Mouse (Mus musculus): ENCODE data around the gene Morn1. TPM values are rescaled to one million over a fixed set of nuclear protein-coding genes. Genes with fewer than 3 reads are reported as not detected.

Morn1 gene
- polyA plus RNA-seq, 1 experiment: 0.21 TPM

GRCm38 (mm10) chr4:155148453-155148852, 62.1 kb downstream of the Morn1 start:
- Histone ChIP-seq H3K4me3 (replicated peaks) (no peak overlapping the region), H3K27me3 (ENCODE audit: control insufficient read depth) (peaks cover 37% of the 10 kb centered on the region), H3K36me3 (ENCODE audit: control insufficient read depth) (no peaks in the 10 kb centered on the region), H3K4me1 (ENCODE audit: control insufficient read depth) (peaks cover 14% of the 10 kb centered on the region), H3K9me3 (ENCODE audit: control insufficient read depth, low read length) (no peaks in the 10 kb centered on the region)
- TF ChIP-seq TAL1 (IDR thresholded peaks at IDR 0.05; ENCODE audit: low read length): no peak
- no peak for TF ChIP-seq GATA1 (IDR thresholded peaks at IDR 0.05; ENCODE audit: low read length)

GRCm38 (mm10) chr4:155148910-155149698, 62.7 kb downstream of the Morn1 start:
- H3K9me3 ChIP-seq (ENCODE audit: control insufficient read depth, low read length): no peaks in the 10 kb centered on the region
- H3K4me1 ChIP-seq (ENCODE audit: control insufficient read depth): peaks cover 14% of the 10 kb centered on the region
- no peaks in the 10 kb centered on the region for H3K36me3 ChIP-seq (ENCODE audit: control insufficient read depth)
- no peak overlapping the region for H3K4me3 ChIP-seq (replicated peaks)
- no peak for TF ChIP-seq GATA1 (IDR thresholded peaks at IDR 0.05; ENCODE audit: low read length)
- no peak for TF ChIP-seq TAL1 (IDR thresholded peaks at IDR 0.05; ENCODE audit: low read length)
- peaks cover 37% of the 10 kb centered on the region for H3K27me3 ChIP-seq (ENCODE audit: control insufficient read depth)

DNA sequence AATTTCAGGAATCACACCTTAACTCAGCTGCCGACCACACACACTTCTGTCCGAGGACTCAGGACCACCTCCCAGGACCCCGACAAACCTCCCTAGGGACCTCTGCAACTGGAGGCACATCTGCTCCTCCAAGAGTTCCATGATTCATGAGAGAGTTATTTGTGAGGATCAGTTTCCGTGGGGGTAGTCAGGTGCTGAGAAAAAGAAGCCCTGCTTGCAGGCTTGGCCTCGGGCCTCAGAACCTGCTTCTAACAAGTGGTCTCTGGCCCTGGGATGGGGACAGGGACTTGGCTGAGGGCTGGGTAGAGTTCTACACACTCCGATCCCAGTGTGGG, 63.5 kb downstream of the Morn1 start:
- peaks cover 37% of the 10 kb centered on the region for H3K27me3 ChIP-seq (ENCODE audit: control insufficient read depth)
- TF ChIP-seq TAL1 (IDR thresholded peaks at IDR 0.05; ENCODE audit: low read length) (no peak), GATA1 (IDR thresholded peaks at IDR 0.05; ENCODE audit: low read length) (no peak)
- H3K4me3 ChIP-seq (replicated peaks): no peak overlapping the region
- peaks cover 14% of the 10 kb centered on the region for H3K4me1 ChIP-seq (ENCODE audit: control insufficient read depth)
- peaks cover 2% of the 10 kb centered on the region; the same call in 1 of the 2 replicates for H3K36me3 ChIP-seq (ENCODE audit: control insufficient read depth)
- no peaks in the 10 kb centered on the region for H3K9me3 ChIP-seq (ENCODE audit: control insufficient read depth, low read length)

- H3K9me3 ChIP-seq (ENCODE audit: control insufficient read depth, low read length): no peaks in the 10 kb centered on the region
- peak overlapping the region; percentile 40 for H3K4me3 ChIP-seq (replicated peaks)
- H3K4me1 ChIP-seq (ENCODE audit: control insufficient read depth): peaks cover 14% of the 10 kb centered on the region
- no peak for TF ChIP-seq TAL1 (IDR thresholded peaks at IDR 0.05; ENCODE audit: low read length)
- 0 out of 2 replicates have a peak, but pooled peaks have one; percentile 28 for TF ChIP-seq GATA1 (IDR thresholded peaks at IDR 0.05; ENCODE audit: low read length)
- H3K36me3 ChIP-seq (ENCODE audit: control insufficient read depth): peaks cover 5% of the 10 kb centered on the region; the same call in 1 of the 2 replicates
- peaks cover 37% of the 10 kb centered on the region for H3K27me3 ChIP-seq (ENCODE audit: control insufficient read depth)
These were observed 64.1 kb downstream of the Morn1 start for GRCm38 (mm10) chr4:155150276-155151113.

- H3K36me3 ChIP-seq (ENCODE audit: control insufficient read depth): peaks cover 6% of the 10 kb centered on the region
- H3K27me3 ChIP-seq (ENCODE audit: control insufficient read depth): peaks cover 37% of the 10 kb centered on the region
- TF ChIP-seq TAL1 (IDR thresholded peaks at IDR 0.05; ENCODE audit: low read length) (no peak), GATA1 (IDR thresholded peaks at IDR 0.05; ENCODE audit: low read length) (no peak)
- peaks cover 14% of the 10 kb centered on the region for H3K4me1 ChIP-seq (ENCODE audit: control insufficient read depth)
- peak overlapping the region; percentile 40 for H3K4me3 ChIP-seq (replicated peaks)
- no peaks in the 10 kb centered on the region for H3K9me3 ChIP-seq (ENCODE audit: control insufficient read depth, low read length)
These were observed 64.9 kb downstream of the Morn1 start for GRCm38 (mm10) chr4:155151221-155151788.

- Histone ChIP-seq H3K4me3 (replicated peaks) (no peak overlapping the region), H3K9me3 (ENCODE audit: control insufficient read depth, low read length) (no peaks in the 10 kb centered on the region), H3K4me1 (ENCODE audit: control insufficient read depth) (peaks cover 14% of the 10 kb centered on the region), H3K27me3 (ENCODE audit: control insufficient read depth) (peaks cover 37% of the 10 kb centered on the region), H3K36me3 (ENCODE audit: control insufficient read depth) (peaks cover 12% of the 10 kb centered on the region)
- TF ChIP-seq TAL1 (IDR thresholded peaks at IDR 0.05; ENCODE audit: low read length): no peak
- TF ChIP-seq GATA1 (IDR thresholded peaks at IDR 0.05; ENCODE audit: low read length): no peak
These were observed 65.5 kb downstream of the Morn1 start for GRCm38 (mm10) chr4:155151845-155152244.

DNA sequence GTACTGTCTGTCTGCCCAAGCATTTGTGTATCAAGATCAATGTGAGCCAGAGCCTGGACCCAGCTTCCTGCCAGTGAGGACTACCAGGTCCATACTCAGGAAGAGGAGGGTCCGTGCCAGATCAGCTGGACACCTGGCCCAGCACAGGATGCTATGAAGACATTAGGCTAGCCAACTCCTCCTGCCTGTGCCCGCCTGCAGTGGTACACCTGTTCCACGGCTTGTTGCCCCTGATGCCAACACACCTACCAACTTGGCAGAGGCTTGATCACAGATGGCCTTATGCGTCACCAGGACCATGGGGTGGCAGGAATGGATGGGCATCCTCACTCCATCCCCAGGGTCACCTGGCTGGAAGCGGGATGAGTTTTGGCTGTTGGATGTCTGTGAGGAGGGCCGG, 66.1 kb downstream of the Morn1 start:
- Histone ChIP-seq H3K4me3 (replicated peaks) (no peak overlapping the region), H3K4me1 (ENCODE audit: control insufficient read depth) (peaks cover 14% of the 10 kb centered on the region), H3K27me3 (ENCODE audit: control insufficient read depth) (peaks cover 37% of the 10 kb centered on the region), H3K36me3 (ENCODE audit: control insufficient read depth) (peaks cover 18% of the 10 kb centered on the region), H3K9me3 (ENCODE audit: control insufficient read depth, low read length) (no peaks in the 10 kb centered on the region)
- TF ChIP-seq GATA1 (IDR thresholded peaks at IDR 0.05; ENCODE audit: low read length) (no peak), TAL1 (IDR thresholded peaks at IDR 0.05; ENCODE audit: low read length) (no peak)

GRCm38 (mm10) chr4:155153389-155154072, 67.2 kb downstream of the Morn1 start:
- peaks cover 27% of the 10 kb centered on the region for H3K36me3 ChIP-seq (ENCODE audit: control insufficient read depth)

More at GRCm38 (mm10) chr4:155153389-155154072, 67.2 kb downstream of the Morn1 start:
- Histone ChIP-seq H3K4me3 (replicated peaks) (no peak overlapping the region), H3K4me1 (ENCODE audit: control insufficient read depth) (peaks cover 14% of the 10 kb centered on the region), H3K27me3 (ENCODE audit: control insufficient read depth) (peaks cover 37% of the 10 kb centered on the region), H3K9me3 (ENCODE audit: control insufficient read depth, low read length) (no peaks in the 10 kb centered on the region)
- TF ChIP-seq GATA1 (IDR thresholded peaks at IDR 0.05; ENCODE audit: low read length) (no peak), TAL1 (IDR thresholded peaks at IDR 0.05; ENCODE audit: low read length) (no peak)

All from erythroblast, embryonic 14.5 days (primary cell).